Mouse (Mus musculus): ENCODE measurements around the gene Vps26c. TPM values are rescaled to one million over a fixed set of nuclear protein-coding genes. Genes with fewer than 3 reads are reported as not detected.

The Vps26c gene
- polyA plus RNA-seq (2014; fragmentation: Illumina TruSeq; extraction: RNeasy Lipid Tissue Mini Kit (QIAGEN cat#74804); ENCODE audit: low read depth, low replicate concordance): 9.4 TPM

DNA sequence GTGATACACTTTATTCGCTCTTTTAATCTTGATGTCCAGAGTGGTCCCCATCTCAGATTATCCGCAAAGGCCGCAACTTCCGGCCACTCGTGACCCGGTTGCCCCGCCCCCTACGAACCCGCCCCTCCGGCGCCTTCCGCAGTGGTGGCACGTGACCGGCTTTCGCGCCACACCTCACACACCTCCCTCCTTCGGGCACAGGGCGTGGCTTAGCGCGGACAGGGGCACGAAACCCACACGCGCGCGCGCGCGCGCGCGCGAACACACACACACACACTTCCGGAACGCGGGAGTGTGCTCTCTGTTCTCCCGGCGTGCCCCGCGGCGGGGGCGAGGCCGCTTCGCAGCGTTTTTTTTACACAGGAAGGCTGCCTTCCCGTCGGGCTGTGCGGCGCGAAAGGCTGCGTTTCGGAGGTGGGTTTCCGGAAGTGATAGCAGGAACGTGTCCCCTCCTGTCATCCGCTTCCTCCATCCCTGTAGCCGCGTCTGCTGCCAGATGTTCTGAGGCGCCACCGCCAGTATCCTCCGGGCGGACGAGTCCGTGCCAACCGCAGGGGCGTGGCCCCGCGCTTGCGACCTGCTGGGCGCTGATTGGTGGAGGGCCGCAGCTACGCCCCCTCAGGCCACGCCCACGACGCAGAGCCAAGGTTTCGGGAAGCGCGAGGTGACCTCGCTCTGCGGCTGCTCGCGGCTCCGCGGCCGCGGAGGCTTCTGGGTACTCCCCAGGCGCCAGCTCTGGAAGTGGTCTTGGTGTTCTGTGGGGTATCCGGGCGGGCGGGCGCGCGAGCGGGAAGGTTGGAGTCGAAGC, at the start of gene Vps26c:
Vps26c (minus strand) TSS at position 487 of the 808 bp plus-strand sequence.

GRCm38 (mm10) chr16:94569229-94570176, 42.9 kb upstream of the Vps26c start, which contains the start of gene Dyrk1a:
TSS of gene Dyrk1a (plus strand) at chr16:94570010.

Other genes with a start within 250 kb of the Vps26c start
- 3.4 TPM for gene Hlcs, start 213.3 kb downstream of the Vps26c start, polyA plus RNA-seq (2014; fragmentation: Illumina TruSeq; extraction: RNeasy Lipid Tissue Mini Kit (QIAGEN cat#74804); ENCODE audit: low read depth, low replicate concordance)
- gene Ripply3, start 198.4 kb downstream of the Vps26c start, polyA plus RNA-seq (2014; fragmentation: Illumina TruSeq; extraction: RNeasy Lipid Tissue Mini Kit (QIAGEN cat#74804); ENCODE audit: low read depth, low replicate concordance): not detected
- gene Ttc3, start 156.2 kb downstream of the Vps26c start, polyA plus RNA-seq (2014; fragmentation: Illumina TruSeq; extraction: RNeasy Lipid Tissue Mini Kit (QIAGEN cat#74804); ENCODE audit: low read depth, low replicate concordance): 46.4 TPM
- 115 TPM for gene Pigp, start 155.0 kb downstream of the Vps26c start, polyA plus RNA-seq (2014; fragmentation: Illumina TruSeq; extraction: RNeasy Lipid Tissue Mini Kit (QIAGEN cat#74804); ENCODE audit: low read depth, low replicate concordance)
- gene Dyrk1a, start 43.2 kb upstream of the Vps26c start, polyA plus RNA-seq (2014; fragmentation: Illumina TruSeq; extraction: RNeasy Lipid Tissue Mini Kit (QIAGEN cat#74804); ENCODE audit: low read depth, low replicate concordance): 26.6 TPM